Mouse (Mus musculus) cerebellum, postnatal 36 days (tissue): ENCODE measurements around the gene Tax1bp1.
"Not testable (repeated sequence)": the region's sequence is repeated elsewhere in the genome, so short reads cannot be mapped to it uniquely, and the experiment has no call there.

Experiments used
- DNase-seq, 2 experiments: peaks; one replicate each; pipeline ENCODE4 v3.0.0; 2021 to 2022; ENCODE audit warnings: mixed read lengths in 2 of 2

Gene Tax1bp1

DNA sequence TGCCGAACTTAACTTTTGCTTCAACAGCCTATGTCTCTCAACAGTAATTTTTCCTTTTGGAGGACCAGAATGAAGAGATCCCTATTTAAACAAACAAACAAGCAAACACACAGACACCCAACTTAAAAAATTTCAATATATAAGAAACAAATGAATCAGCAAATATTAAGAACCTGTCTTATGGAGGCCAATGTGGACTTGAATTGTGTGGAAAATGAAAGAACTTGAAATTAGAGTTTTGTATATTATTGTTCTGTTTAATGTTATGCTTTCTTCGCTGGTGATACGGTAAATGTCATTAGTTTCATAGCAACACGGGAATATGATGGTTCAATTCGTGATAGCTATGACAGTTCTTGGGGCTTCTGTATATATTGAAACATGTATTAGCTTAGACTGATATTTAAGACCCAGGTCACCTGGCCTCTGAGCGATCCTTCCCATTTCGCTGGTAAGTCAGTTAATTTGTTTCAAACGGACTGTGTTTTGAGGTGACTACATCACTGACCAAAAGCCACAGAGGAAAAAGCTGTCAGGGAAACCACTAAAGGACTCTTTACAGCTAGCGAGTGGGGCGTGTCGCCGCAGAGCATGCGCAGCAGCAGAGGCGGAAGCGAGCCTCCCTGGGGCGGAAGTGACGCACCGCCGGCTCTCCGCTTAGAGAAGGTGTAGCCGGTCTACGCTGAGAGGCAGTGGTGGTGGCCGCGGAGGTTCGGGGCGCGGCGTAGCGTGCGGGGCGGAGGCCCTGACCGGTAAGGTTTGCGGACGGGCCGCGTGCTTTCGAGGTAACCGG lies at the start of gene Tax1bp1:
Gene Tax1bp1 (plus strand): TSS at position 626 of the 793 bp plus-strand sequence.
- peak; percentile 91 to 93 for DNase-seq

DNA sequence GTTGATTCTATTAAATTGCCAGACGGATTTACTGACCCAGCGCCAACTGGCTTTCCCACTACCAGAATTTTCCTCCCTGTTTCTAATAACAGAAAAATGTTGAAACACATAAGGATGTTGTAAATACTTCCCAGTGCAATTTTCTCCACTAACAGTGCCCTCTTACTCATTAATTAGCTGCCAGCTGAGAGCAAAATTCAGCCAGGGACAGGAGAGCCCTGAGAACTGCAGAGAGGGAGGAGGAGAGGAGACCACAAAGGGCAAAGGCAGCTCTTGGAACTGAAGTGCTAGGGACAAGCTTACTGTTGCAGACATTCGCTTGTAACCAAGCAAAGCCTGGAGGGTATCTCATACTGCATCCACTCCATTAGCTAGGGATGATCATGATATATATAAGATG lies 45.9 kb upstream of the Tax1bp1 start:
- no peak for DNase-seq

DNA sequence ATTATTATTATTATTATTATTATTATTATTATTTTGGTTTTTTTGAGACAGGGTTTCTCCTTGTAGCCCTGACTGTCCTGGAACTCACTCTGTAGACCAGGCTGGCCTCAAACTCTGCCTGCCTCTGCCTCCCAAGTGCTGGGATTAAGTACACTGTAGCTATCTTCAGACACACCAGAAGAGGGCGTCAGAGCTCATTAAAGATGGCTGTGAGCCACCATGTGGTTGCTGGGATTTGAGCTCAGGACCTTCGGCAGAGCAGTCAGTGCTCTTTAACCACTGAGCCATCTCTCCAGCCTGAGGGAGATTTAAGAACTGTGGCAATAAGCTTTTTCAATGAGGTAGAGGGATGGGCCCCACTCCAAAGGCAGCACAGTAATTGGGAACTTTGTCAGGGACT lies 43.7 kb upstream of the Tax1bp1 start:
- not testable (repeated sequence) for DNase-seq

DNA sequence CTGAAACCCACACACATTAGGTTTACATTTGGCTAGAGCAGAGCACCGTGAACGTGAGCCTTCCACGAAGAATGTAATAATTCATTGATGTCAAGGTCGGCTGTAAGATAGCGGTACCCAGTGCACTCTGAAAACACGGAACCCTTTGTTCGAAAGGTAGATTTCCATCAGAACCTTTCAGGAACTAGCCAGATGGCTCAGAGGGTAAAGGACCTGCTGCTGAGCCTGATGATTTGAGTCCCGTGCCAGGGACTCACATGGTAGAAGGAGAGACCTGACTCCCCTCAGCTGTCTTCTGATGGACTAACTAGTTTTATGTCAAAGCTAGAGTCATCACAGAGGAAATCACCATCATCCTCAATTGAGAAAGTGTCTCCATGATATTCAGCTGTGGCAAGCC lies 41.7 kb upstream of the Tax1bp1 start:
- no peak for DNase-seq

DNA sequence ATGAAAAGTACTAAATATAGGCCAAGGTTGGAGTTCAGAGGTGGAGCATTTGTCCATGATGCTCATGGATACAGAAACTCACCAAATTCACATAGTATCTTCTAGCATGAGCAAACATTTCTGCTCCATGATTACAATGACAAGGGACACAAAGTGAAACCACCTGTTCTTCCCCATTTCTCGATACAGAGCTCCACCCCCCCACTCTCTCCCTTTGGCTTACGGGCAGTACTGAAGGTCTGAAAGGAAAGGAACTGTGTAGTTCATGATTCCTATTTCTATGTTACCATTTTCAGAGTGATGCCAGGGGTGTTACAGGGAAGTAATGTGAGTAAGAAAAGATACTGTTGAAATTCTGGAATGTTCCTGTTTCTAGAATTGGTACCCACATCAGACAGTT lies 41.0 kb upstream of the Tax1bp1 start:
- DNase-seq = no peak

DNA sequence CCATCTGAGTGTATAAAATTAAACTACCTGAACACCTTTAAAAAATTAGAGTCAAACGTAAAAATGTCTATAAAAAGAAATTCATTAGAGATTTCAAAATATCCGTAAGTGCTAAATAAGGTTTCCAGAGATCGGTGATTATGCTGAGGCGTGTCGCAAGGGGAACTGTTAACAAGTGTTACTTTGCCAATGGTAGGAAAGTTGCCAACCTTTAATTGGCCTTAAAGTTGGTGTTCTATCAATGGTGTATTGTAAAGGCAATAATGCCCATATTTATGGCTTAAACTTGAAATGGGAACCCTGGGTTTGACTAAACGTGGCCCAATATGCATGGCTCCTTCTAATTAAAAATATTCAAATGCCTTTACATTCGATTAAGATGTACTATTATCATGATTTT lies 39.8 kb upstream of the Tax1bp1 start:
- DNase-seq = no peak

DNA sequence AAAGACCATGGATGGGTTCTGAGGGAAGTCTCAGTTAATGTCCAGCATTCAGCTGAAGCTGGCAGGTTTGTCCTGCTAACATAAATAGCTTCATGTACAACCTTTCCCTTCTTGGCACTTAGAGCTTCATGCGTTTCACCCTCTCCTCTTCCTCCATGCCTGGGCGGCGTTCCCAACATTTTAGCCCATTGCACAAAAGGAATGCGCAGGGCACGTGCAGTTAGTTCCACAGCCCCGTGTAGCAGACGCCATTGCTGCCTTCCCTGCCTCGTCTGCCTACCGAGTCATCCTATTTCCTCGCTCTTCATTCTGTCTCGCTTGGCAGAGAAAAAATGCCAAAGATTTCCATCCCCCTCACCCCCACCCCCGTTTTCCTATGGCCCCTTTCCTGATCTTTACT lies 39.0 kb upstream of the Tax1bp1 start:
- DNase-seq = no peak

DNA sequence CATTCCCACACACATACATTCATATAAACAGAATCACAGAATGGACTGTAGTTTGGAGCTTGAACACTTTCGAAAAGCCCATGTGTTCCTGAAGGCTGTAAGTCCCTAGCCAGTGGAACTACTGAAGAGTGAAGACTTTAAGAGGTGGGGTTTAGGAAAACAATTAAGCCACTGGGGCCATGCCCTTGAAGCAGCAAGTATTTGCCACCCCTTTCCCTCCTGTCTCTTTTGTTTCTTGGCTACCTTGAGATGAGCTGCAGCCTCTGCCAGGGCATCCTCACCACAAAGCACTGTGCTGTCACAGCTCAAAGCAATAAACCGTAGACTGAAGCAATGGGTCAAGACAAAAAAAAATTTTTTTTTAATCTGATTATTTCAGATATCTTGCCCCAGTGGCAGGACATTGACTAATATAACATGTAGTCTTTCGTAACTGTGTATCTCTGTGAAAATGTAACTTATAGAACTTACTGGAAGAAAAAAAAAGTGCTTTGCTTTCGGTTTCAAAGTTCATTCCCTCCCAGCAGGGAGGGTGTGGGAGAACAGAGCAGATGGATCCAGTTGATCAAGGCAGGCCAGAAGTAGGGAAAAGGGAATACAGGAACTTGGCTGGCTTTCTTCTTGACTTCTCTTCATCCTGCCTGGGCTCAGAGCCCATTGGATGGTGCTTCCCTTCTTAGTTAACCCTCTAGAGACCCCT lies 38.2 kb upstream of the Tax1bp1 start:
- DNase-seq = no peak

DNA sequence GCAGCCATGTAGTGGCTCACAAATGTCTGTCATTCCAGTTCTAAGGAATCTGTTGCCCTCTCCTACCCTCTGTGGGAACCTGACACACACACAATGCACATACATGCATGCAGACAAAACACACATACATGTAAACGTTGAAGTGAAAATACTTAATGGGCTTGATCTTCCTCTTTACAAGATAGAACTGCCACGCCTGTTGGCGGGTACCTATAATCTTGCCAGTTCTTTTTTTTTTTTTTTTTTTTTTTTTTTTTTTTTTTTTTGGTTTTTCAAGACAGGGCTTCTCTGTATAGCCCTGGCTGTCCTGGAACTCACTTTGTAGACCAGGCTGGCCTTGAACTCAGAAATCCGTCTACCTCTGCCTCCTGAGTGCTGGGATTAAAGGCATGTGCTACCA lies 36.0 kb upstream of the Tax1bp1 start:
- not testable (repeated sequence) for DNase-seq

DNA sequence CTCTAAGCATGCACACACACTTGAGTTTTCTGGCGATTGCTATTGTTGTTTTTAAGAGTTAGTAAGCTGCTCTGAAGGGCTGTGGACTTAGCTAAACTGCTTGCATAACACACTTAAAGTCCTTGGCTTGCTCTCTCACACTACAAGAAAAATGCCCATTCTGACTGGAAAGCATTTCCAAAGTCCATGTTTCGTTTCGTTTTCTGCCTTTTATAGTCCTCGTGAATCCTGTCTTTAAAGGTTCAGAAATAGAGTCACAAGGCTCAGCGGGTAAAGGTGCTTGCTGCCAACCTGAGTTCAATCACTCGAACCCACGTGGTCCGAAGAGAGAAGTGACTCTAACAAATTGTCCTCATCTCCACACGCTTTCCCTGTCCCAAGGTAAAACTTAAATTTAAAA lies 34.0 kb upstream of the Tax1bp1 start:
- no peak for DNase-seq

DNA sequence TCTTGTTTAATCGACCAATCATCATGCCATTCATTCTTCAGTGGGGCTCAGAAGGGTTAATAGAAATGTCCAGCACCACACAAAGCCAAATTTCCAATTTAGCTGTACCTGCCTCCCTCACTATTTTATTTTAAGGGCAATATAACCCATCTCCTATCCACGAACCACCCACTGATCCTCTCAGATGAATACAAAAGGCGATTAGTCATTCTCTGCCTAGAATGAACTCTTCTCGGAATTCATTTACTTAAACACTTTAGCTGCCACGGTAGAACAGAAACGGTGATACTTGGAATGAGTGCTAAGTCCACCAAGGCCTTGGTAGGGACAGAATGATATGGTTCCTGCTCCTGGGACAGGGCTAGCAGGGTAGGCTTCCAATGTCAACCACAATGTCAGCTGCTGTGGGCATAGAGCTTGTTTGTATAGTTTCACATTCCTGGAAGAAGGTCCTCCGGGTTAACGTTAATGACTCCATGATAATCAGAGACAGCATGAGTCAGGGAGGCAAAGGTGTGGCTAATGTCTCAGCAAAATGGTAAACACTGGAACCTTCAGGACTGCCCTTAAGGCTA lies 33.0 kb upstream of the Tax1bp1 start:
- no peak for DNase-seq

DNA sequence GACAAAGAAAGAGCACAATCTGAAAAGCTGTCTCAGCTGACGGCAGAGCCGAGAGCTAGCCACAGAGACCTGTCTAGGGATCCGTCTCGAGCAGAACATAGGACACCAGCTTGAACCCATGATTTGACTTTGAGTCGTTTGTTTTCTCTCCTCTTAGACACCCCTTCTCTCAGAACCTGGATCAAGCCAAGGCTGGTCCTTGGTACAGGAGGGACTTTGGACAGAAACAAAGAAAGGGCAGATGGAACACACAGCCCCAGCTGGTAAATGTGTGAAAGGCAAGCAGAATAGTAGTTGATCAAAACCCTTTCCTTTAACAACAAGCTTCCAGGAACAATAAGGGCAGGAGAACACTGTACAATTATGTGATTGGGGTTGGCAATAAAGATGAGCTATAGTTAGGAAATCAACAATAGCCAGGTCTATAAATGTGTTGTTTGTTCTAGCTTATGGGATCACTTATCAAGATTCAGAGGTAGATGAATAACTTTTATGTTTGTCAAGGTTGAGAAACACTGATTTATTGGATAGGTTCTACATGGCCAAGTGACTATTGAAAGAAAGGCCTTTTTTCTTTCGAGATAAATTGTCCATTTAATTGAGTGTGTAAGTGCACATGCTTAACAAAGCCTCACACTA lies 31.6 kb upstream of the Tax1bp1 start:
- DNase-seq = no peak

DNA sequence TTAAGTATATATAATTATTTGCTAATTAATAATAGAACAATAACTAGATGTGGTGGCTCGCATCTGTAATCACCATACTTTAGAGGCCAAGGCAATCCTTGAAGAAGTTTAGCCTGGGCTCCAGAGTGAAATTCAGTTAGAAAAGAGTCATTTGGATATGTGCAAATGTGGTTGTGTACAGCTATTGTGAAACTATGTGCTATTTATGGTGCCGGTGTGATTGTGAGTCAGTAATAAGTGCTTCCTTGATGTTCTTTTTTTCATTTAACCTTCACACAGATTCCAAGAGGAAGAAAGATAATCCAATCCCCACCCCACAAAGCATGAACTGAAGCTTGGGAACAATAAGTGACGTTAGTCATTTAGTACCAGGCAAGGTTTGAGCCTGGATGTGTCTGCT lies 30.9 kb upstream of the Tax1bp1 start:
- DNase-seq = no peak

DNA sequence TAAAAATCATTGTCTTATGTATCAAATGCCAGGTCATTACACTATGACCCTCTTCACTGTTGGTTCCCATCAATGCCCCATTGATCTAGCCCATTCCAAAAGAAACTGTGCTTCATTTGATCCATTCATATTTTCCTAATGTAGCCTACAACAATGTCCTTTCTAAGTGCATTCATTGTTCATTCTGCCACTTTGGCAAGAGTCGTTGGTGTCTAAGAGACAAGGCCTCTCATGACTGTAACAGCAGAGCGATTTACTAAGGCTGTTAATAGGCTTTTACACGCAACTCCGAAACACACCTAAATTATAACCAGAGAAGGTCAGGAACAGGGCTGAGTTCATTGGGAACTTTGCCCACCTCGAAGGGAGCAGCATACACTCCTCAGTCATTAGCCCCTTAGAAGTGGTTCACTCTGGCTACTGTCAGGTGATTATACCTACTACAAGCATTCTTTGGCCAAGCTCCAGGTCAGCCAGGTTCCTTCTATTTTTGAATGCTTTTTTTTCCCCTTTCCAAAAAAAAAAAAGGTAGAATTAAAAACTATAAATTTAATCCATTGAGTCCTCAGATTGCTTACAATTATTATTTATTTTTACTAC lies 26.5 kb upstream of the Tax1bp1 start:
- no peak for DNase-seq

DNA sequence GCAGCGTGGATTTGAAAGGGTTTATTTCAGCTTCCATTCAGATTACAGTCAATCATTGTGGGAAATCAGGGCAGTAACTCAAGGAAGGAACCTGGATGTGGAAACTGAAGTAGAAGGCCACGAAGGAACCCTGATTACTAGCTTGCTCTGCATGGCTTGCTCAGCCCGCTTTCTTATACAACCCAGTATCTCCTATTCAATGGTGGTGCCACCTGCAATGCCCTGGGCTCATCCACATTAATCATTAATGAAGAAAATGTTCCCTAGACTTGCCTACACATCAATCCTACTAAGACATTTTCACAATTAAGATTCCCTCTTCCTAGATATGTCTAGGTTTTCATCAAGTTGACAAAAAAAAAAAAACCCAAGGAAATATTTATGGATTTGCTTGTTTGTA lies 23.2 kb upstream of the Tax1bp1 start:
- no peak for DNase-seq

DNA sequence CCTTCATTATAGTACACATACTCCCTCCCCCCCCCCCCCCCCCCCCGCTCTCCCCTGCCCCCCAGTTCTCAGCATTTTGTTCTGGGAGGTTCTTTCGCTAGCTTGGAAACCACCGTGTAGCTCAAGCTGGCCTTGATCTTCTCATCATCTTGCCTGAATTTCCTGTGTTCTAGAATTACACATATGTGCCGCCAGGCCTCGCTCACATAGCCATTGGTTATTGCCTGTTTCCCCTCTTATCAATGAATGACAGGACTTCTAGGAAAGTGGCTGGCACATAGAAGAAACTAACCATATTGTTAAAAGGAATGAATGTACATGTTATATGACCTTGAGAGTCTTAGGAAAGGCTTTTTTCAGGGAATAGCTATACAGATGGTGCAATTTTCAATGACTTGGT lies 21.7 kb upstream of the Tax1bp1 start:
- no peak for DNase-seq

DNA sequence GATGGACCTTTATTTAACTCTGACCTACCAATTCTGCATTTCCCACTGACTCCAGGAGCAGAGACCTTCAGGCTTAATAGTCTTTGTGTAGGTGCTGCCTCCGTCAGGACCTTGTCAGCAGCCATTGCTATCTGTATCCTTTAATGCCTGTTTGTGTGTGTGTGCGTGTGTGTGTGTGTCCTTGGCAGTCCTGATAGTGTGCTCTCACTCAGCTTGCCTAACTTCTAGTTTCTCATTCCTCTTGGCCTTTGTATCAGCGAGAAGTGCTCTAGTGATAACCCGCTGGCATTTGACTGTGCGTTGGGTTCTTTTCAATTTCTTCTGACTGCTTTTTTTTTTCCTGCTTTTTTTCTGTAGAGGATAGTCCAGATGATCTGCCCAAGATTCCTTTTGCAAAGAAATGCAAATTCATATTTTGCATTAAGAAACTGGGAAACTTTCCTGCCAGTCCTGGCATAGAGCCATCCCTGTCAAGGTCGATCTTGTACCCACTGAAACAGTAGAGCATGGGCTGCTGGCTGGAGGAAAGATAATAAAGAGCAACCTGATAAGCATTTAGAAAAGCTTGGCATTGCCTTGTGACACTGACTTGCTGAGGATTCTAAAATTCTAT lies 21.0 kb upstream of the Tax1bp1 start:
- no peak for DNase-seq

DNA sequence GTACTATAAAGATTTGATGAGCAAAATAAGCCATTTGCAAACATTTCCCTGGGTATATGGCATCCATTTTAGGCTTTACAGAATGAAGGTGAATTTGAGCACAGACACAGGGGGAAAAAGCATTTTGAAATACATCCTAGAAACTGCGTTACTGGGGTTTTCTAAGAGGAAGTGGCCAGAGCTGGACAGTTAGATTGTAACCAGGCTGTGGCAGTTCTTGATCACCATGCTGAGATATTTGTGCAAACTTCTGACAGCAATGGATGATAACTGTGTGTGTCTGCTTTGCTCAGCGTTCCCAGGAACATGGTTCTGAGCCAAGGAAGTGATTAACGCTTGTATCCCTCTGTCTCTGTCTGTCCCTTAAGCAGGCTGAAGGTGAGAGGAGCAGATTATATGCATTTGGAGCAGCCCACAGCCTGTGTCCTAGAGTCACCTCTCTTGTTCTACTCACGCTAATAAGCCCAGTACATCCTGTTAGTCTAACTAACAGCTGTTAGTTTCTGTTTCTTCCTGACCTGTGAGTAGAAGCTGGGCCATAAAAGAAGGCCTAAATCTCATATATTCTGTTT lies 15.5 kb upstream of the Tax1bp1 start:
- DNase-seq = no peak

DNA sequence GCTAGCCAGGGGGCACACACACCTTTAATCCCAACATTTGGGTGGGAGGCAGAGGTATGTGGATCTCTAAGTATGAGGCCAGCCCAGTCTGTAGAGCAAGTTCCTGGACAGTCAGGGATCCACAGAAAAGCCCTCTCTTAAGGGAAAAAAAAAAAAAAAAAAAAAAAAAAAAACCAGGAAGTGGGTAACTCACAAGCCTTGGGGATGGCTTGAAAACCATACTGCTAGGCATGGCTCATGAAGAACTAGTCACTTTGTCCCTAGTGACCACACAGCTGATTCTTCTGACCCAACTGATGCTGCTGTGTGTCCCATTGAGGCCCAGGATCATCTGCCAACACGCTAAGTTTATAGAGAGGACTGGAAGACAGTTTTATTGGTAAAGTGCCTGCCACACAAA lies 14.5 kb upstream of the Tax1bp1 start:
- no peak for DNase-seq

DNA sequence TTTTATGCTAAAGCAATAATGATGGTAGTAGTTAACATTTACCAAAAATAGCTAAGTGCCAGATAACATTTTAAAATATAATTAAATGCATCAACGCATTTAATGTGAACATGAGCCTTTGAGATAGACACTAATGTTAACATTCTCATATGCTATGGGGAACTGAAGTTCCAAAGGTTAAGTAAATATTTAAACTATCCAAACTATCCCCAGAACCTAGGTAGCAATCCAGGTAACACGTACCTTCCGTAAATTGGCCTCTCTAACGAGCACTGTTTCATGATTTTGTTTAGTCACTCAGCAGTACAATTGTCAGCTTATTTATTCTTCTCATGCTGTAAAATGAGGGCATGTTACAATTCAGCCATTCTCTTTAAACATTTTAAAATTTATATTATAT lies 13.6 kb upstream of the Tax1bp1 start:
- no peak for DNase-seq

DNA sequence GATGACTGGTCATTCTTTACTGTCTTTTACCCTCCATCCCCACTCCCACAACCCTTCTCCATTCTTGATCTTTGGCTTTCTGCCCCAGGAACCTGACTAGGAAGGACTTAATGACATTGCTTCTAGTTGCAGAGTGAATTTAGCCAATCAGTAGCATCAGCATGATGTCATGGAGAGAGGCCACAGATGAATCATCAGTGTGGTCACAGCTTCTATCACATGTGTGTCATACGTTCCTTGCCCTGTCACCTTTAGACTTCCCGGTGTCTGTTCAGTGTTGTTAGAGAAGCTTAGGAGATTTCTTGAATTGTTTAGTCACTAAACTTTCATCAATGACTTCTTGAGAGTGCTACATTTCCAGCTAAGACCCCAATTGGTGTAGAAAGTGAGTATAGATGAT lies 10.3 kb upstream of the Tax1bp1 start:
- DNase-seq = no peak

DNA sequence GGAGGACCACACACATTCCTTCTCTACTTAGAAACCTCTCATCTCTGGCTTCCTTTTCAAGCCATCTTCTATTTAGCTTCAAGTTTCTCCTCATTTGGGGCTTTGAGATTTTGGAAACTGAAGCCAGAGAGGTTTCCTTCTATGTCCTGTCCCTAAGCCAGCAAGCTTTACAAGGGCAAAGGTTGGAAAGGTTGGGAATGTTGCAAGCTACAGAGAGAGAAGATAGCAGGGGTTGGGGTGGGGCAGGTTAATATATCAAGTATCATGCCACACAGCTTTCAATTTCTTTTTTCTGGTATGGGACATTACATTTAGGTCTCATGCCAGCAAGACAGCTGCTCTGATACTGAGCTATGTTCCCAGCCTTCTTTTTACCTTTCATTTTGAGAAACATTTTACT lies 8.2 kb upstream of the Tax1bp1 start:
- DNase-seq = no peak

DNA sequence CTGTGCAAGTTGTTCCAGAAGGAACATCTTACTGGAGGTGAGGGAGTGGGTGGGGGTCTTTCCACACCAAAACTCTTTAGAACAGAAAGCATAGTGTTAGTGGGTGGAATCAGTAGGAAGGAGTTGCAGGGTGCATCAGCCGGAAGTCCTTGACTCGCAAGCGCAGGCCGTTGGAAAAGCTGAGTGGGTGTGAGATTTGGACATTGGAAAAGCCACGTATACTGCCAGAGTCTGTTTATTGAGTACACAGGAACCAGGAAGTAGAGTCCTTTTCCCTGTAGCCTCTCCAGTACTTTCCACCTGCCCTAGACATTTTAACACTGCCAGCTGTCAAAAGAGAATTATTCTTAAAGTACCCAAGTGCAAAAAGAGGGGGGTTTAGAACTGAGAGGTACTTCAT lies 5.7 kb upstream of the Tax1bp1 start:
- no peak for DNase-seq
